8 mouse cellular contexts compared by ENCODE assay signal in genomic region chr1:131184253-131184955, GRCm38 (mm10). TPM values are rescaled to one million over a fixed set of nuclear protein-coding genes. Genes with fewer than 3 reads are reported as not detected.
DNase-seq lines count a peak whose midpoint lies in the region; ATAC-seq lines count a peak whose summit lies in the region.

No protein-coding gene starts in this region.

- no peak overlapping the region for H3K4me3 ChIP-seq in limb, embryonic 15.5 days
- H3K4me3 ChIP-seq in hindbrain, embryonic 14.5 days (replicated peaks; ENCODE audit: low read length): no peak overlapping the region

- no peak overlapping the region for H3K9ac ChIP-seq in limb, embryonic 15.5 days
- H3K9ac ChIP-seq in hindbrain, embryonic 14.5 days: no peak overlapping the region

- H3K9me3 ChIP-seq in limb, embryonic 15.5 days: no peaks in the 10 kb centered on the region
- H3K9me3 ChIP-seq in hindbrain, embryonic 14.5 days (ENCODE audit: control insufficient read depth, low read length): no peaks in the 10 kb centered on the region

- peaks cover 10% of the 10 kb centered on the region for H3K36me3 ChIP-seq in limb, embryonic 15.5 days
- H3K36me3 ChIP-seq in hindbrain, embryonic 14.5 days (replicated peaks; ENCODE audit: control insufficient read depth, insufficient read depth): peaks cover 17% of the 10 kb centered on the region

- WGBS in limb, embryonic 15.5 days: 52% methylated on average over 9 of the region's 9 CpGs
- 92% methylated on average over 9 of the region's 9 CpGs for WGBS in hindbrain, embryonic 14.5 days

- H3K4me1 ChIP-seq in limb, embryonic 15.5 days: peaks cover 19% of the 10 kb centered on the region; the same call in 1 of the 2 replicates
- no peaks in the 10 kb centered on the region for H3K4me1 ChIP-seq in hindbrain, embryonic 14.5 days (replicated peaks; ENCODE audit: control insufficient read depth, insufficient read depth, low read length)

- ATAC-seq in limb, embryonic 15.5 days (ENCODE audit: insufficient number of reproducible peaks, low FRiP score, low TSS enrichment, low read depth): no peak
- no peak for ATAC-seq in hindbrain, embryonic 14.5 days (ENCODE audit: low FRiP score)

- peak; percentile 70 for DNase-seq in 3134 (ENCODE audit: extremely low read depth, insufficient read length, low spot score)
- peak; percentile 97 for DNase-seq in 3T3-L1 (ENCODE audit: low read depth, low spot score)
- peak; percentile 20 to 23 for DNase-seq in gastrocnemius, adult 8-10 months (ENCODE audit: low spot score in 2 of 2)
- DNase-seq in testis, postnatal 14 days (ENCODE audit: low spot score): no peak
- no peak for DNase-seq in layer of hippocampus, adult 9-10 months (ENCODE audit: low spot score)
- DNase-seq in hindbrain, embryonic 14.5 days (ENCODE audit: low spot score): no peak
- DNase-seq in ovary, postnatal 10 days (ENCODE audit: low spot score): no peak

- H3K27ac ChIP-seq in limb, embryonic 15.5 days: peak overlapping the region; percentile 77
- H3K27ac ChIP-seq in hindbrain, embryonic 14.5 days: no peak overlapping the region

- no peaks in the 10 kb centered on the region for H3K27me3 ChIP-seq in limb, embryonic 15.5 days
- H3K27me3 ChIP-seq in hindbrain, embryonic 14.5 days (ENCODE audit: control insufficient read depth, insufficient read depth, low read length): no peaks in the 10 kb centered on the region

- H3K4me2 ChIP-seq in limb, embryonic 15.5 days: no peak overlapping the region
- H3K4me2 ChIP-seq in hindbrain, embryonic 14.5 days (replicated peaks): no peak overlapping the region

RNA-seq across cellular contexts. Expression of gene Eif2d, which starts 31.4 kb away (rescaled TPM):
- total RNA-seq in gastrocnemius, adult 8-10 months (2022): 10 to 100 TPM; 27.9 to 30.4 (median 29.3) TPM
- polyA plus RNA-seq in limb, embryonic 15.5 days (2015; fragmentation: Nextera tagmentation; extraction: Ambion mirVana): 60.5 and 61.4 TPM in 2 replicates
- polyA plus RNA-seq in hindbrain, embryonic 14.5 days (2014; fragmentation: Nextera tagmentation; extraction: Ambion mirVana): 50.3 TPM in 2 replicates

RNA-seq across cellular contexts. Expression of gene Dyrk3, which starts 46.3 kb away (rescaled TPM):
- not detected for total RNA-seq in gastrocnemius, adult 8-10 months (2022)
- 2.2 and 3.1 TPM in 2 replicates for polyA plus RNA-seq in limb, embryonic 15.5 days (2015; fragmentation: Nextera tagmentation; extraction: Ambion mirVana)
- 14.8 and 18.2 TPM in 2 replicates for polyA plus RNA-seq in hindbrain, embryonic 14.5 days (2014; fragmentation: Nextera tagmentation; extraction: Ambion mirVana)

Comparison
In these comparisons a context has a peak if more than half of its experiments do, and no peak if none do; other contexts are left out.
1. DNase-seq: peak in 3134 (single experiment), 3T3-L1 (single experiment) and gastrocnemius, adult 8-10 months (2 of 2); none in testis, postnatal 14 days (single experiment), layer of hippocampus, adult 9-10 months (single experiment), hindbrain, embryonic 14.5 days (single experiment) and ovary, postnatal 10 days (single experiment).